Mouse (Mus musculus) kidney, embryonic 16.5 days (tissue): ENCODE data around the gene Gpr137b. TPM values are rescaled to one million over a fixed set of nuclear protein-coding genes. Genes with fewer than 3 reads are reported as not detected.
"Not testable (repeated sequence)": the region's sequence is repeated elsewhere in the genome, so short reads cannot be mapped to it uniquely, and the experiment has no call there.

Experiments
- ATAC-seq: fragments of 200-750 bp; cut with Nextera tagmentation; 2 replicates; pipeline ENCODE4 v1.8.0; 2017; ENCODE audit warnings: moderate TSS enrichment; ENCODE audit not compliant: low FRiP score, low TSS enrichment
- H3K27ac ChIP-seq: fragments of 300-500 bp; sonication (generic); 2 replicates; pipeline ENCODE4 v1.5.1; 2014; ENCODE audit warnings: low read length
- H3K27me3 ChIP-seq: fragments of 300-500 bp; sonication (generic); 2 replicates; pipeline ENCODE4 v1.6.1; 2014; ENCODE audit warnings: low read length, control low read depth, mixed read lengths; ENCODE audit not compliant: insufficient read depth
- H3K36me3 ChIP-seq: fragments of 300-500 bp; sonication (generic); 2 replicates; pipeline ENCODE4 v1.6.1; 2014; ENCODE audit warnings: low read length, control low read depth, mixed read lengths; ENCODE audit not compliant: insufficient read depth
- H3K4me1 ChIP-seq: fragments of 300-500 bp; sonication (generic); 2 replicates; pipeline ENCODE4 v1.6.1; 2014; ENCODE audit warnings: low read length, control low read depth, mixed read lengths; ENCODE audit not compliant: insufficient read depth
- H3K4me2 ChIP-seq: fragments of 300-500 bp; sonication (generic); replicated peaks from 2 replicates; pipeline ENCODE4 v1.6.1; 2014; ENCODE audit warnings: low read depth, low read length
- H3K4me3 ChIP-seq: fragments of 300-500 bp; sonication (generic); 2 replicates; pipeline ENCODE4 v1.5.1; 2014; ENCODE audit warnings: mild to moderate bottlenecking, low read length
- H3K9ac ChIP-seq: fragments of 300-500 bp; sonication (generic); replicated peaks from 2 replicates; pipeline ENCODE4 v1.6.1; 2014; ENCODE audit warnings: low read length
- H3K9me3 ChIP-seq: fragments of 300-500 bp; sonication (generic); 2 replicates; pipeline ENCODE4 v1.6.1; 2016; ENCODE audit warnings: low read length, control low read depth
- WGBS: fragments of 180-500 bp; shearing (Covaris S2); extraction: QIAGEN DNeasy Blood & Tissue Kit; methylation state at CpG from one replicate; pipeline ENCODE4 v1.1.7; 2014; 5-methylcytosine and 5-hydroxymethylcytosine counted together
- polyA plus RNA-seq: library from polyadenylated mRNA; unstranded; fragments of >200 nt; fragmentation: Nextera tagmentation; extraction: Ambion mirVana; gene quantifications from 2 replicates; pipeline ENCODE4 v1.2.1, GENCODE M21; 2015

The Gpr137b gene
- polyA plus RNA-seq = 27.1 and 29.2 TPM in 2 replicates

- H3K9ac ChIP-seq = 0 out of 2 replicates have a peak within 1 kb of the TSS, but pooled peaks have one; percentile 48
- WGBS = 0% methylated on average over 35 of the region's 78 CpGs
- peak within 1 kb of the TSS; percentile 46 for H3K4me3 ChIP-seq
- H3K27me3 ChIP-seq, H3K36me3 ChIP-seq, H3K4me1 ChIP-seq, H3K27ac ChIP-seq, H3K9me3 ChIP-seq: not testable (repeated sequence)
- peak within 1 kb of the TSS; percentile 53 for H3K4me2 ChIP-seq
- ATAC-seq = peak; percentile 91
Measured at GRCm38 (mm10) chr13:13393228-13394095, at the start of gene Gpr137b. Gene Gpr137b (minus strand): TSS chr13:13394014.

GRCm38 (mm10) chr13:13438112-13438953, 44.5 kb upstream of the Gpr137b start:
- WGBS = under 1% methylated on average over 14 of the region's 28 CpGs
- H3K9ac ChIP-seq, H3K27me3 ChIP-seq, H3K36me3 ChIP-seq, H3K9me3 ChIP-seq, H3K4me1 ChIP-seq: not testable (repeated sequence)
- Histone ChIP-seq H3K4me3 (peak overlapping the region; percentile 34), H3K4me2 (peak overlapping the region; percentile 36; the same call in 1 of the 2 replicates), H3K27ac (0 out of 2 replicates have a peak overlapping the region, but pooled peaks have one; percentile 18)
- ATAC-seq = peak; percentile 78

GRCm38 (mm10) chr13:13437460-13438015, 43.7 kb upstream of the Gpr137b start, which contains the start of gene Nid1:
Gene Nid1 (plus strand): TSS chr13:13437551.
- not testable (repeated sequence) for H3K36me3 ChIP-seq, H3K4me1 ChIP-seq, H3K9ac ChIP-seq, H3K9me3 ChIP-seq, H3K27me3 ChIP-seq
- peak within 1 kb of the TSS; percentile 38 for H3K4me2 ChIP-seq
- ATAC-seq = peak; percentile 84
- peak within 1 kb of the TSS; percentile 35 for H3K4me3 ChIP-seq
- WGBS = 0% methylated on average over 20 of the region's 39 CpGs
- H3K27ac ChIP-seq = 0 out of 2 replicates have a peak within 1 kb of the TSS, but pooled peaks have one; percentile 18

- not testable (repeated sequence) for H3K27ac ChIP-seq, H3K9me3 ChIP-seq, H3K9ac ChIP-seq, H3K4me2 ChIP-seq, H3K36me3 ChIP-seq, H3K27me3 ChIP-seq, H3K4me3 ChIP-seq, ATAC-seq, H3K4me1 ChIP-seq
- WGBS = 63% methylated on average over 3 of the region's 7 CpGs
Measured at GRCm38 (mm10) chr13:13436161-13436560, 42.3 kb upstream of the Gpr137b start.

- H3K4me1 ChIP-seq, ATAC-seq, H3K9ac ChIP-seq, H3K4me3 ChIP-seq, H3K4me2 ChIP-seq, H3K9me3 ChIP-seq, H3K36me3 ChIP-seq, H3K27me3 ChIP-seq, H3K27ac ChIP-seq: not testable (repeated sequence)
- WGBS = no CpG with 5 or more reads among the region's 5 CpGs
Measured at GRCm38 (mm10) chr13:13423301-13423700, 29.5 kb upstream of the Gpr137b start.

GRCm38 (mm10) chr13:13418859-13419258, 25.0 kb upstream of the Gpr137b start:
- H3K4me1 ChIP-seq, H3K9ac ChIP-seq, ATAC-seq, H3K27me3 ChIP-seq, H3K4me3 ChIP-seq, H3K36me3 ChIP-seq, H3K4me2 ChIP-seq, H3K9me3 ChIP-seq, H3K27ac ChIP-seq: not testable (repeated sequence)
- 96% methylated on average over 6 of the region's 12 CpGs for WGBS

- H3K27ac ChIP-seq, H3K36me3 ChIP-seq, H3K9me3 ChIP-seq, H3K4me2 ChIP-seq, H3K4me3 ChIP-seq, H3K27me3 ChIP-seq, H3K9ac ChIP-seq, H3K4me1 ChIP-seq: not testable (repeated sequence)
- peak; percentile 51; the same call in 1 of the 2 replicates for ATAC-seq
- 78% methylated on average over 2 of the region's 4 CpGs for WGBS
Measured at GRCm38 (mm10) chr13:13416007-13416337, 22.2 kb upstream of the Gpr137b start.

- H3K27me3 ChIP-seq, H3K9me3 ChIP-seq, H3K36me3 ChIP-seq, H3K4me3 ChIP-seq, H3K9ac ChIP-seq, H3K4me1 ChIP-seq, H3K27ac ChIP-seq: not testable (repeated sequence)
- peak; percentile 77 for ATAC-seq
- H3K4me2 ChIP-seq = peak overlapping the region; percentile 22
- 36% methylated on average over 23 of the region's 23 CpGs for WGBS
Measured at GRCm38 (mm10) chr13:13415120-13416006, 21.5 kb upstream of the Gpr137b start.

GRCm38 (mm10) chr13:13414206-13414605, 20.4 kb upstream of the Gpr137b start:
- H3K4me3 ChIP-seq = no peak overlapping the region
- 68% methylated on average over 3 of the region's 3 CpGs for WGBS
- no peak overlapping the region for H3K9ac ChIP-seq
- no peak for ATAC-seq
- H3K36me3 ChIP-seq = no peaks in the 10 kb centered on the region
- no peaks in the 10 kb centered on the region for H3K27me3 ChIP-seq
- no peaks in the 10 kb centered on the region for H3K9me3 ChIP-seq
- H3K27ac ChIP-seq = no peak overlapping the region
- H3K4me1 ChIP-seq = no peaks in the 10 kb centered on the region
- H3K4me2 ChIP-seq = no peak overlapping the region
